Mouse (Mus musculus): ENCODE measurements around the gene Olfr1101. TPM values are rescaled to one million over a fixed set of nuclear protein-coding genes. Genes with fewer than 3 reads are reported as not detected.

Gene Olfr1101
- polyA plus RNA-seq (2016; fragmentation: Nextera tagmentation; extraction: Ambion mirVana): not detected in 2 replicates

GRCm38 (mm10) chr2:86991121-86991520 is at the start of gene Olfr1101:
TSS of gene Olfr1101 (minus strand) at chr2:86991221.
- H3K27me3 ChIP-seq (replicated peaks): no peaks in the 10 kb centered on the region
- 75% methylated on average over 3 of the region's 3 CpGs for WGBS
- no peaks in the 10 kb centered on the region; the same call in 1 of the 2 replicates for H3K9me3 ChIP-seq (replicated peaks)
- no peaks in the 10 kb centered on the region for H3K36me3 ChIP-seq
- no peak within 1 kb of the TSS for H3K4me2 ChIP-seq
- H3K4me3 ChIP-seq: no peak within 1 kb of the TSS
- no peak within 1 kb of the TSS for H3K27ac ChIP-seq (ENCODE audit: poor library complexity, severe bottlenecking)
- H3K9ac ChIP-seq: no peak within 1 kb of the TSS
- no peaks in the 10 kb centered on the region for H3K4me1 ChIP-seq (replicated peaks)
- ATAC-seq (ENCODE audit: insufficient number of reproducible peaks, low FRiP score): no peak

DNA sequence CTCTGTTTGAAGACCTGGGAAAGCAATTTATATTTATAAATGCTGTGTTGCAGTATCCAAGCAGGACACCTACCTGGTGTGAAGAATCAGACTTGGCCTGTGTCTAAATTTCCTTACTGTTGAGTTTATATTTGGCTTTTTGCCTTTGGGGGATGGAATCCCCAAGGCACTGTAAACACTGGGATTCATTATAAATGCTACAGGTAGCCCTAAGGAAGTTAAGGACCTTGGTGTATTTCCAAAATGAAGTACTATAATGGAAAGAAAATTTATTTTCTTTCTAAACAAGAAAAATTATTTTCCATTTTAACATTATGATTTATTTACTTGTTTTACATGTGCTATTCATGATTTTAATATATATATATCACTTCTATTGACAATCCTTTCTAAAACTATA is 45.4 kb upstream of the Olfr1101 start, which contains the start of gene Olfr1105:
Gene Olfr1105 (minus strand): TSS at position 101 of the 400 bp plus-strand sequence.
- ATAC-seq (ENCODE audit: insufficient number of reproducible peaks, low FRiP score): no peak
- H3K9ac ChIP-seq: no peak within 1 kb of the TSS
- H3K9me3 ChIP-seq (replicated peaks): no peaks in the 10 kb centered on the region
- H3K27ac ChIP-seq (ENCODE audit: poor library complexity, severe bottlenecking): no peak within 1 kb of the TSS
- no peak within 1 kb of the TSS for H3K4me2 ChIP-seq
- no peaks in the 10 kb centered on the region for H3K36me3 ChIP-seq
- no peaks in the 10 kb centered on the region for H3K27me3 ChIP-seq (replicated peaks)
- H3K4me3 ChIP-seq: no peak within 1 kb of the TSS
- no peaks in the 10 kb centered on the region for H3K4me1 ChIP-seq (replicated peaks)

- H3K9ac ChIP-seq: no peak within 1 kb of the TSS
- no peak within 1 kb of the TSS for H3K4me3 ChIP-seq
- H3K4me2 ChIP-seq: no peak within 1 kb of the TSS
- no peaks in the 10 kb centered on the region for H3K36me3 ChIP-seq
- H3K4me1 ChIP-seq (replicated peaks): no peaks in the 10 kb centered on the region
- WGBS: 82% methylated on average over 1 of the region's 1 CpGs
- H3K9me3 ChIP-seq (replicated peaks): no peaks in the 10 kb centered on the region
- no peak for ATAC-seq (ENCODE audit: insufficient number of reproducible peaks, low FRiP score)
- no peaks in the 10 kb centered on the region for H3K27me3 ChIP-seq (replicated peaks)
- H3K27ac ChIP-seq (ENCODE audit: poor library complexity, severe bottlenecking): no peak within 1 kb of the TSS
These were observed 36.0 kb upstream of the Olfr1101 start, which contains the start of gene Olfr1104 for GRCm38 (mm10) chr2:87026980-87027379. TSS of gene Olfr1104 (minus strand) at chr2:87027080.

- Histone ChIP-seq H3K27ac (ENCODE audit: poor library complexity, severe bottlenecking) (no peak within 1 kb of the TSS), H3K27me3 (replicated peaks) (no peaks in the 10 kb centered on the region)
- ATAC-seq (ENCODE audit: insufficient number of reproducible peaks, low FRiP score): no peak
These were observed 7.1 kb upstream of the Olfr1101 start, which contains the start of gene Olfr1102 for GRCm38 (mm10) chr2:86998098-86998497. TSS of gene Olfr1102 (plus strand) at chr2:86998398.

DNA sequence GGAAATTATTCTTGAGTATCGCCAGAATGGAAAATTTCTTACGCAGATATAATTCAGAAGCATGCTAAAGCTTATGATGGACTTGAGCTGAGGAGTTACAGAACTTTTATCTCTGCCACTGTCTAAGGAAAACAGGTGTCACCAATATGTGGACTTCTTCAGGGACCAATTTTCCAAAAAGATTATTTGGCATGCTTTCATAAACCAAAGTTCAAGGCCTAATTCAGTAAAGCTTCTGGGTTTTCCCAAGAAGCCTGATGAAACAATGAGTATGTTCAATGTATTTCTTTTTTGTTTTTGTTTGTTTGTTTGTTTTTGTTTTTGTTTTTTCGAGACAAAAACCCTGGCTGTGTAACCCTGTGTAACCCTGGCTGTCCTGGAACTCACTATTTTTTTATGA is 11.2 kb downstream of the Olfr1101 start, which contains the start of gene Olfr1100:
Gene Olfr1100 (minus strand): TSS at position 101 of the 400 bp plus-strand sequence.
- no peak within 1 kb of the TSS for H3K27ac ChIP-seq (ENCODE audit: poor library complexity, severe bottlenecking)
- H3K4me2 ChIP-seq: no peak within 1 kb of the TSS
- H3K27me3 ChIP-seq (replicated peaks): no peaks in the 10 kb centered on the region
- no peaks in the 10 kb centered on the region for H3K4me1 ChIP-seq (replicated peaks)
- H3K36me3 ChIP-seq: no peaks in the 10 kb centered on the region
- H3K4me3 ChIP-seq: no peak within 1 kb of the TSS
- H3K9me3 ChIP-seq (replicated peaks): no peaks in the 10 kb centered on the region
- WGBS: 58% methylated on average over 3 of the region's 3 CpGs
- H3K9ac ChIP-seq: no peak within 1 kb of the TSS
- no peak for ATAC-seq (ENCODE audit: insufficient number of reproducible peaks, low FRiP score)

More at GRCm38 (mm10) chr2:86998098-86998497, 7.1 kb upstream of the Olfr1101 start, which contains the start of gene Olfr1102:
- no peaks in the 10 kb centered on the region for H3K36me3 ChIP-seq
- no peak within 1 kb of the TSS for H3K9ac ChIP-seq
- H3K4me1 ChIP-seq (replicated peaks): no peaks in the 10 kb centered on the region
- no peak within 1 kb of the TSS for H3K4me3 ChIP-seq
- no peak within 1 kb of the TSS for H3K4me2 ChIP-seq
- H3K9me3 ChIP-seq (replicated peaks): no peaks in the 10 kb centered on the region; the same call in 1 of the 2 replicates

DNA sequence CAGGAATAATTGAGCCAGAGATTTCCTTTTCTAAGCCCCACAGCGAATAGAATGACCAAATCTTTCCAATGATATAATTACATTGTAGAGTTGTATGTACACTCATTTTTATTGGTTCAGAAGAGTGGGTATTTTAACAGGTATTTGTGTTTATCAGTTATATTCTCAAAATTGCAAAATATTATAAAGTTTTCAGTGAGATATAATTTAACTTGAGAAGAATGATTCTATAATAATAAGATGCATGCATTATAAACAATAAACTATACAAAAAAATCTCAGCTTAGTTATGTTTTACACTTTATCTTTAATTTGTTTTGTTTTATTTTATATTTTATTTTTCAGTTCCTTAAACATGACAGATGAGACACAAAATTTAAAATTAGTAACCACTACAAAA is 30.4 kb downstream of the Olfr1101 start, which contains the start of gene Olfr1099:
Gene Olfr1099 (minus strand): TSS at position 101 of the 400 bp plus-strand sequence.
- no peak within 1 kb of the TSS for H3K9ac ChIP-seq
- WGBS: 75% methylated on average over 1 of the region's 1 CpGs
- H3K4me1 ChIP-seq (replicated peaks): no peaks in the 10 kb centered on the region
- H3K27me3 ChIP-seq (replicated peaks): no peaks in the 10 kb centered on the region
- H3K9me3 ChIP-seq (replicated peaks): no peaks in the 10 kb centered on the region
- no peak within 1 kb of the TSS for H3K27ac ChIP-seq (ENCODE audit: poor library complexity, severe bottlenecking)
- ATAC-seq (ENCODE audit: insufficient number of reproducible peaks, low FRiP score): no peak
- H3K4me2 ChIP-seq: no peak within 1 kb of the TSS
- H3K36me3 ChIP-seq: no peaks in the 10 kb centered on the region
- no peak within 1 kb of the TSS for H3K4me3 ChIP-seq

Other genes with a start within 250 kb of the Olfr1101 start
- not detected in 2 replicates for gene Olfr1090, start 232.2 kb downstream of the Olfr1101 start, polyA plus RNA-seq (2016; fragmentation: Nextera tagmentation; extraction: Ambion mirVana)
- not detected in 2 replicates for gene Olfr1093, start 208.7 kb downstream of the Olfr1101 start, polyA plus RNA-seq (2016; fragmentation: Nextera tagmentation; extraction: Ambion mirVana)
- not detected in 2 replicates for gene Olfr141, start 181.2 kb downstream of the Olfr1101 start, polyA plus RNA-seq (2016; fragmentation: Nextera tagmentation; extraction: Ambion mirVana)
- gene Olfr1094, start 166.6 kb downstream of the Olfr1101 start, polyA plus RNA-seq (2016; fragmentation: Nextera tagmentation; extraction: Ambion mirVana): not detected in 2 replicates
- not detected in 2 replicates for gene Olfr1095, start 139.5 kb downstream of the Olfr1101 start, polyA plus RNA-seq (2016; fragmentation: Nextera tagmentation; extraction: Ambion mirVana)
- not detected in 2 replicates for gene Gm13723, start 116.4 kb downstream of the Olfr1101 start, polyA plus RNA-seq (2016; fragmentation: Nextera tagmentation; extraction: Ambion mirVana)
- not detected in 2 replicates for gene Olfr1097, start 99.0 kb downstream of the Olfr1101 start, polyA plus RNA-seq (2016; fragmentation: Nextera tagmentation; extraction: Ambion mirVana)
- gene Olfr1098, start 66.7 kb downstream of the Olfr1101 start, polyA plus RNA-seq (2016; fragmentation: Nextera tagmentation; extraction: Ambion mirVana): not detected in 2 replicates
- gene Olfr1099, start 30.5 kb downstream of the Olfr1101 start, polyA plus RNA-seq (2016; fragmentation: Nextera tagmentation; extraction: Ambion mirVana): not detected in 2 replicates
- gene Olfr1100, start 11.3 kb downstream of the Olfr1101 start, polyA plus RNA-seq (2016; fragmentation: Nextera tagmentation; extraction: Ambion mirVana): not detected in 2 replicates
- not detected in 2 replicates for gene Olfr1102, start 7.2 kb upstream of the Olfr1101 start, polyA plus RNA-seq (2016; fragmentation: Nextera tagmentation; extraction: Ambion mirVana)
- not detected in 2 replicates for gene Olfr1104, start 35.9 kb upstream of the Olfr1101 start, polyA plus RNA-seq (2016; fragmentation: Nextera tagmentation; extraction: Ambion mirVana)
- gene Olfr1105, start 45.3 kb upstream of the Olfr1101 start, polyA plus RNA-seq (2016; fragmentation: Nextera tagmentation; extraction: Ambion mirVana): not detected in 2 replicates
- gene Olfr1106, start 61.1 kb upstream of the Olfr1101 start, polyA plus RNA-seq (2016; fragmentation: Nextera tagmentation; extraction: Ambion mirVana): not detected in 2 replicates
- gene Olfr1107, start 84.6 kb upstream of the Olfr1101 start, polyA plus RNA-seq (2016; fragmentation: Nextera tagmentation; extraction: Ambion mirVana): not detected in 2 replicates
- gene Olfr1109, start 104.8 kb upstream of the Olfr1101 start, polyA plus RNA-seq (2016; fragmentation: Nextera tagmentation; extraction: Ambion mirVana): not detected in 2 replicates
- not detected in 2 replicates for gene Olfr259, start 123.3 kb upstream of the Olfr1101 start, polyA plus RNA-seq (2016; fragmentation: Nextera tagmentation; extraction: Ambion mirVana)
- not detected in 2 replicates for gene Olfr1110, start 149.1 kb upstream of the Olfr1101 start, polyA plus RNA-seq (2016; fragmentation: Nextera tagmentation; extraction: Ambion mirVana)
- not detected in 2 replicates for gene Olfr1111, start 161.4 kb upstream of the Olfr1101 start, polyA plus RNA-seq (2016; fragmentation: Nextera tagmentation; extraction: Ambion mirVana)
- not detected in 2 replicates for gene Olfr1112, start 196.6 kb upstream of the Olfr1101 start, polyA plus RNA-seq (2016; fragmentation: Nextera tagmentation; extraction: Ambion mirVana)
- not detected in 2 replicates for gene Olfr1113, start 217.7 kb upstream of the Olfr1101 start, polyA plus RNA-seq (2016; fragmentation: Nextera tagmentation; extraction: Ambion mirVana)